ENCODE assay signal across 10 mouse cellular contexts in the genomic region with DNA sequence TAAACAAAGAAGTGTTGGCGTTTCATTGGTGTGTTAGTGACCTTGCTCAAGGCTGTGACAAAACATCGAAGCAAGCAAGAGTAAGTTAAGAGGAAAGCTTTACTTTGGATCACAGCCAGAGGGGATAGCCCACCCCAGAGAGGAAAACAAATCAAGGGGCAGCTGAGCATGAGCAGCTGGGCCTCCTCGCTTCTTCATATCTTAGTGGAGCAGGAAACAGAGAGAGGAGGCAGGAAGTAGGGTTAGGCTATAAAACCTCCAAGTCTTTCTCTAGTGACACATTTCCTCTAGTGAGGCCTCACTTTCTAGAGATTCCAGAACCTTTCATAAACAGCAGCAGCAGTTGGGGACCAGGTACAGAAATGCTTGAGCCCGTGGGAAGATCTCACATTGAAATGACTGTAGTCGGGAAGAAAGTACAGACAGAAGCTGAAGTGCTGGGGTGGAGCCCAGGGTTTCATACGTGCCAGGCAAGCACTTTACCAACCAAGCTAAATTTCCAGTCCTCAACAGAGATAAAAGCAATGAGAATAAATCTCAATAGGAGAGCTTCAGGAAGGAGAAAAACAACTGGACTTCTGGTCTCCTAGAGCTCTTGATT.
DNase-seq lines count a peak whose midpoint lies in the region.
"Had no signal": no experiment of that assay in that cellular context is flagged by ENCODE, and none has a peak within 500 bp of the region (broad histone marks: within the 10 kb centered on the region; RNA-seq: fewer than 3 reads in every experiment).

No protein-coding gene starts in this region.

- DNase-seq in frontal cortex, postnatal 36 days (ENCODE audit: low spot score in 2 of 2), result peak; percentile 11 to 30
- no peak for DNase-seq in frontal cortex, postnatal 14 days (ENCODE audit: low spot score in 2 of 2)
- peak; percentile 51 for DNase-seq in kidney, postnatal 14 days
- no peak for DNase-seq in kidney, adult 9 months
- peak; percentile 9 for DNase-seq in thymus, postnatal 25 days
- no peak for DNase-seq in thymus, postnatal 10 days (ENCODE audit: low spot score in 2 of 2)
- DNase-seq in spleen, adult 12 weeks (ENCODE audit: low spot score), result no peak
- DNase-seq in layer of hippocampus, adult 11-12 months (ENCODE audit: low spot score), result no peak
- DNase-seq: adrenal gland, postnatal 14 days; cerebellum, adult 18-20 months had no signal

Comparison
In these comparisons a context has a peak if more than half of its experiments do, and no peak if none do; other contexts are left out.
1. DNase-seq: peak in frontal cortex, postnatal 36 days (2 of 2), kidney, postnatal 14 days (single experiment) and thymus, postnatal 25 days (single experiment); none in frontal cortex, postnatal 14 days (0 of 2), kidney, adult 9 months (single experiment), thymus, postnatal 10 days (0 of 2), spleen, adult 12 weeks (single experiment) and layer of hippocampus, adult 11-12 months (single experiment).